Mouse (Mus musculus): ENCODE results near the gene Lrp5. TPM values are rescaled to one million over a fixed set of nuclear protein-coding genes. Genes with fewer than 3 reads are reported as not detected.

Lrp5 gene
- polyA plus RNA-seq, 1 experiment from 2014 or later: 7.1 TPM

DNA sequence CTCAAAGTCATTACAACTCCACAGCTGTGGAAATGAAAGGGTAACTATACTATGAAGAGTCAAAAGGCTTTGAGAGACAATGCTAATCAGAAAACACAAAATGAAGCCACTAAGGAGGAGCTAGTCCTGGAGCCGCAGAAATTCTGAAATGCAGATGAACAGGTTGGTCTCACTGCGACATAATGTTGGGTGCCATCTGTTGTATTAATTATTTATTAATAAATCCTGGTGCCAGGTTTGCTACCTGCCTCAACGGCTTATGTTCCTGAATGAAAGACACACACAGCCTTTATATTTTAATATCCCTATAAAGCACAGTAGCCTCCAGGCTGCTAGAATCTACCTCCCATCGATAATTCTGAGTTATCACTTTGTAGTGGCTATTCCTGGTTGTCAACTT, 143.8 kb downstream of the Lrp5 start:
- H3K36me3 ChIP-seq: peaks cover 27% of the 10 kb centered on the region
- no peak overlapping the region for H3K4me2 ChIP-seq (replicated peaks)
- WGBS: 95% methylated on average over 4 of the region's 4 CpGs
- no peak overlapping the region for H3K9ac ChIP-seq
- no peaks in the 10 kb centered on the region for H3K27me3 ChIP-seq
- no peaks in the 10 kb centered on the region for H3K9me3 ChIP-seq
- ATAC-seq (ENCODE audit: insufficient number of reproducible peaks, insufficient read depth, low FRiP score, low TSS enrichment): no peak
- no peak overlapping the region for H3K27ac ChIP-seq
- H3K4me3 ChIP-seq: no peak overlapping the region
- no peaks in the 10 kb centered on the region for H3K4me1 ChIP-seq

GRCm38 (mm10) chr19:3540997-3541396, 145.4 kb downstream of the Lrp5 start:
- no peak overlapping the region for H3K4me3 ChIP-seq
- 90% methylated on average over 5 of the region's 5 CpGs for WGBS
- H3K27me3 ChIP-seq: no peaks in the 10 kb centered on the region

GRCm38 (mm10) chr19:3540254-3540653, 146.1 kb downstream of the Lrp5 start:
- Histone ChIP-seq H3K36me3 (peaks cover 29% of the 10 kb centered on the region), H3K27me3 (no peaks in the 10 kb centered on the region), H3K9ac (no peak overlapping the region), H3K4me1 (no peaks in the 10 kb centered on the region), H3K4me3 (no peak overlapping the region), H3K4me2 (replicated peaks) (no peak overlapping the region), H3K27ac (no peak overlapping the region), H3K9me3 (no peaks in the 10 kb centered on the region)
- 96% methylated on average over 2 of the region's 2 CpGs for WGBS
- ATAC-seq (ENCODE audit: insufficient number of reproducible peaks, insufficient read depth, low FRiP score, low TSS enrichment): no peak

More at GRCm38 (mm10) chr19:3540997-3541396, 145.4 kb downstream of the Lrp5 start:
- Histone ChIP-seq H3K9me3 (no peaks in the 10 kb centered on the region), H3K9ac (no peak overlapping the region), H3K4me1 (no peaks in the 10 kb centered on the region), H3K36me3 (peaks cover 29% of the 10 kb centered on the region), H3K4me2 (replicated peaks) (no peak overlapping the region), H3K27ac (no peak overlapping the region)
- ATAC-seq (ENCODE audit: insufficient number of reproducible peaks, insufficient read depth, low FRiP score, low TSS enrichment): no peak

GRCm38 (mm10) chr19:3539456-3539855, 146.9 kb downstream of the Lrp5 start:
- WGBS: 80% methylated on average over 5 of the region's 5 CpGs
- Histone ChIP-seq H3K4me2 (replicated peaks) (no peak overlapping the region), H3K9me3 (no peaks in the 10 kb centered on the region), H3K9ac (no peak overlapping the region), H3K36me3 (peaks cover 29% of the 10 kb centered on the region), H3K4me1 (peaks cover 3% of the 10 kb centered on the region; the same call in 1 of the 2 replicates), H3K27me3 (no peaks in the 10 kb centered on the region), H3K4me3 (no peak overlapping the region), H3K27ac (no peak overlapping the region)
- no peak for ATAC-seq (ENCODE audit: insufficient number of reproducible peaks, insufficient read depth, low FRiP score, low TSS enrichment)

DNA sequence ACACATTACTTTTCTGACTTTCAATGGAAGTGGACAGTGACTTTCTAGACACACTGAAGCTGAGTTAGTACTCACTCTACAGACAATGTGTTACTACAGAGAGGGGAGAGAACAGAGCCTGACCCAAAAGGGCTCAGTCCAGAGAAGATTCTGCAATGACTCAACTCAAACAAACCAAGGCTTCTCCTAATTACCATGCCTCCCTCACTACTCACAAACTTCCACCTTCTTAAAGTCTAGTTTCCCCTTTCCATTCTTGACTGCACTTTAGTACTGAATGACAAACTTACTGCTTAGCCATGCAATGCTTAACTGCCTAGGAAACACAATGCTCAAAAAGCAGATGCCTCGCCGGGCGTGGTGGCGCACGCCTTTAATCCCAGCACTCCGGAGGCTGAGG, 148.7 kb downstream of the Lrp5 start:
- Histone ChIP-seq H3K27me3 (no peaks in the 10 kb centered on the region), H3K9me3 (no peaks in the 10 kb centered on the region), H3K4me2 (replicated peaks) (no peak overlapping the region), H3K9ac (no peak overlapping the region), H3K36me3 (peaks cover 19% of the 10 kb centered on the region), H3K27ac (no peak overlapping the region), H3K4me3 (no peak overlapping the region), H3K4me1 (peaks cover 3% of the 10 kb centered on the region; the same call in 1 of the 2 replicates)
- 94% methylated on average over 6 of the region's 6 CpGs for WGBS
- ATAC-seq (ENCODE audit: insufficient number of reproducible peaks, insufficient read depth, low FRiP score, low TSS enrichment): no peak

- no peak overlapping the region for H3K4me2 ChIP-seq (replicated peaks)
- no peak for ATAC-seq (ENCODE audit: insufficient number of reproducible peaks, insufficient read depth, low FRiP score, low TSS enrichment)
- H3K4me1 ChIP-seq: peaks cover 3% of the 10 kb centered on the region; the same call in 1 of the 2 replicates
- H3K27ac ChIP-seq: no peak overlapping the region
- no peaks in the 10 kb centered on the region for H3K27me3 ChIP-seq
- no peak overlapping the region for H3K9ac ChIP-seq
- H3K4me3 ChIP-seq: no peak overlapping the region
- no peaks in the 10 kb centered on the region for H3K9me3 ChIP-seq
- 83% methylated on average over 3 of the region's 3 CpGs for WGBS
- H3K36me3 ChIP-seq: 0 out of 2 replicates have a peak, but pooled peaks cover 11% of the 10 kb centered on the region
Observed at GRCm38 (mm10) chr19:3534945-3535344, 151.4 kb downstream of the Lrp5 start.

Other genes starting within 250 kb of the Lrp5 start
- 70.7 and 74.8 TPM in 2 replicates for gene Ppp6r3, start 110.8 kb downstream of the Lrp5 start, polyA plus RNA-seq (2016; fragmentation: Nextera tagmentation; extraction: Ambion mirVana)
- gene 1810055G02Rik, start 21.7 kb upstream of the Lrp5 start, polyA plus RNA-seq (2016; fragmentation: Nextera tagmentation; extraction: Ambion mirVana): 42.0 and 44.7 TPM in 2 replicates
- gene Kmt5b, start 80.9 kb upstream of the Lrp5 start, polyA plus RNA-seq (2016; fragmentation: Nextera tagmentation; extraction: Ambion mirVana): 42.2 TPM in 2 replicates
- 64.2 and 68.9 TPM in 2 replicates for gene Chka, start 165.2 kb upstream of the Lrp5 start, polyA plus RNA-seq (2016; fragmentation: Nextera tagmentation; extraction: Ambion mirVana)
- 46.4 and 53.6 TPM in 2 replicates for gene Tcirg1, start 220.6 kb upstream of the Lrp5 start, polyA plus RNA-seq (2016; fragmentation: Nextera tagmentation; extraction: Ambion mirVana)
- gene Ndufs8, start 226.2 kb upstream of the Lrp5 start, polyA plus RNA-seq (2016; fragmentation: Nextera tagmentation; extraction: Ambion mirVana): 245 and 268 TPM in 2 replicates
- gene Aldh3b1, start 243.2 kb upstream of the Lrp5 start, polyA plus RNA-seq (2016; fragmentation: Nextera tagmentation; extraction: Ambion mirVana): 0.91 and 1.1 TPM in 2 replicates
- gene Unc93b1, start 248.6 kb upstream of the Lrp5 start, polyA plus RNA-seq (2016; fragmentation: Nextera tagmentation; extraction: Ambion mirVana): 12.5 and 12.7 TPM in 2 replicates